Mouse (Mus musculus) neural tube, embryonic 15.5 days (tissue): ENCODE measurements at regions not wholly inside any gene's neighbourhood (a gene's known extent, or its start where the extent isn't known, plus 50 kb on each side); places are given as distances from the start of the nearest gene placed in this dataset.

Experiments
- ATAC-seq: fragments of 200-750 bp; cut with Nextera tagmentation; 2 replicates; pipeline ENCODE4 v1.8.0; 2017; ENCODE audit warnings: mild to moderate bottlenecking, moderate TSS enrichment, moderate library complexity; ENCODE audit not compliant: low FRiP score
- H3K27ac ChIP-seq: fragments of 300-500 bp; sonication (generic); replicated peaks from 2 replicates; pipeline ENCODE4 v1.5.1; 2015; ENCODE audit warnings: mild to moderate bottlenecking, inconsistent platforms
- H3K27me3 ChIP-seq: fragments of 300-500 bp; sonication (generic); replicated peaks from 2 replicates; pipeline ENCODE4 v1.6.1; 2015; ENCODE audit warnings: inconsistent platforms
- H3K36me3 ChIP-seq: fragments of 300-500 bp; sonication (generic); 2 replicates; pipeline ENCODE4 v1.6.1; 2015; ENCODE audit warnings: inconsistent platforms
- H3K4me1 ChIP-seq: fragments of 300-500 bp; sonication (generic); 2 replicates; pipeline ENCODE4 v1.6.1; 2015; ENCODE audit warnings: inconsistent platforms
- H3K4me2 ChIP-seq: fragments of 300-500 bp; sonication (generic); 2 replicates; pipeline ENCODE4 v1.6.1; 2015; ENCODE audit warnings: inconsistent platforms, mild to moderate bottlenecking, moderate library complexity
- H3K4me3 ChIP-seq: fragments of 300-500 bp; sonication (generic); replicated peaks from 2 replicates; pipeline ENCODE4 v1.5.1; 2015; ENCODE audit warnings: mild to moderate bottlenecking, inconsistent platforms
- H3K9ac ChIP-seq: fragments of 300-500 bp; sonication (generic); replicated peaks from 2 replicates; pipeline ENCODE4 v1.6.1; 2015; ENCODE audit warnings: mild to moderate bottlenecking, inconsistent platforms
- H3K9me3 ChIP-seq: fragments of 300-500 bp; sonication (generic); replicated peaks from 2 replicates; pipeline ENCODE4 v1.6.1; 2016; ENCODE audit warnings: inconsistent platforms
- WGBS: fragments of 180-500 bp; shearing (Covaris S2); methylation state at CpG from one replicate; pipeline ENCODE4 v1.1.7; 2015; ENCODE audit warnings: mixed read lengths; 5-methylcytosine and 5-hydroxymethylcytosine counted together

DNA sequence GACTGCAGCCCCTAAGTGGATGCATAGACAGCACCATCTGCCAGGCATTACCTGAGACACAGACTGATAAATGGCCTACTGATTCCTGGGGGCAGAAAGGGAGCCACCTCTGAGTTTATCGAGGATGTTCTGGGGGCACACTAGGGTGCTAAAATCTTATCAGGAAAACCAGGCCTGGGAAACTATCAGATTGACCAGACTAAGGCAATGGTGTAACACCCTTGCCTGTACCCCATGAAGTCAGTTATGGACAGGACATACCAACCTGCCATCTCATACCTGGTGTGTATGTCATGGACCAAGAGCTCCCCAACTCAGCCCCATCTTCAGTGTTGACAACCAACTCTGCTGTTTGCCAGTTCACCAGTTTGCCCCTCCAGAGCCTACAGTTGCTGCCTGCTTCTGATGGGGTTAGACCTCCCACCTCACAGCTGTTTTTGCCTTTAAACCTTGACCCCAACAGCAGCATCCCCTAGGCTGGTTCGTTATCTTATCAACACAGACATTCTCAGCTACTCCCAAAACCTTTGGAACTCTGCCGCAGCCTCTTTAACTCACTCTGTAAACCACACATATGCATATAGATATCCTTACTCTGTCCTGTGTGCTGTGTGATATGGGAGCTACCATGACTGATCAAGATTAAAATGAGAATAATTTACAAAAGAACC is 83.6 kb upstream of the Irs2 start:
- no peak overlapping the region for H3K4me2 ChIP-seq
- no peaks in the 10 kb centered on the region for H3K4me1 ChIP-seq
- H3K27me3 ChIP-seq: no peaks in the 10 kb centered on the region
- ATAC-seq: no peak
- 90% methylated on average over 3 of the region's 3 CpGs for WGBS
- no peaks in the 10 kb centered on the region for H3K36me3 ChIP-seq
- no peak overlapping the region for H3K4me3 ChIP-seq
- no peaks in the 10 kb centered on the region for H3K9me3 ChIP-seq
- H3K9ac ChIP-seq: no peak overlapping the region
- H3K27ac ChIP-seq: no peak overlapping the region

DNA sequence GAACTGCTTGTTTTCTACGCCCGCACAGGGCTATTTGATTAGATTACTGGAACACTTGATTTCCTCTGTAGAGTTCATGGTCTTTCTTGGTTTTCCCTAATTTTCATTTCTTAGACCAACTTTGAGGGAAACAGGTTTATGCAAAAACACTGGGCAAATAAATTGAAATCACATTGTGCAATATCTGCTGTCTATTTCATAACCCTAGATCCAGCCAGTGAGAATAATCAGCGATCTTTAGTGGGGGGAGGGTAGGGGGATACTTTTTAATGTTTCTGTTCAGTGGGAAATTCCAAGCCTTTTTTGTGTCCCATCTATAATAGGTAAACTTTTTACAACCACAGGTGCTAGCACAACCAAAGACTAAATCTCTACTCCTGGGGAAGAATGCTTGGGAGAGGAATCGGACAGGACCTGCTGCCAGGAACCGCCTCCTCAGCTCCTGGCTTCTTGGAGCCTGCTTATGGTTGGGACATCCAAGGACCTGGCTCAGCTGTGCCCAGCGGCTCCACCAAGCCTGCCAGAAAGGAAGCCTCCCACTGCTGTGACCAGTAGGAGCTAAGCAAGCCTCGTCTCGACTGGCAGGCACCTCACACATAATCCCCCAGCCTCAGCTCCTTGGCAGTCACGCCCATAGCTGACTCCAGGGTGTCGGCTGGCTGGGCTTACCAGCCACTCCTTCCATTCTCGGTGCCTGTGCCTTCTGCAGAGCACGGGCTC is 80.8 kb upstream of the Irs2 start:
- no peaks in the 10 kb centered on the region for H3K4me1 ChIP-seq
- no peak overlapping the region for H3K9ac ChIP-seq
- 62% methylated on average over 12 of the region's 12 CpGs for WGBS
- H3K9me3 ChIP-seq: no peaks in the 10 kb centered on the region
- no peaks in the 10 kb centered on the region for H3K27me3 ChIP-seq
- no peak overlapping the region for H3K27ac ChIP-seq
- no peak overlapping the region for H3K4me2 ChIP-seq
- H3K36me3 ChIP-seq: no peaks in the 10 kb centered on the region
- no peak for ATAC-seq
- no peak overlapping the region for H3K4me3 ChIP-seq

DNA sequence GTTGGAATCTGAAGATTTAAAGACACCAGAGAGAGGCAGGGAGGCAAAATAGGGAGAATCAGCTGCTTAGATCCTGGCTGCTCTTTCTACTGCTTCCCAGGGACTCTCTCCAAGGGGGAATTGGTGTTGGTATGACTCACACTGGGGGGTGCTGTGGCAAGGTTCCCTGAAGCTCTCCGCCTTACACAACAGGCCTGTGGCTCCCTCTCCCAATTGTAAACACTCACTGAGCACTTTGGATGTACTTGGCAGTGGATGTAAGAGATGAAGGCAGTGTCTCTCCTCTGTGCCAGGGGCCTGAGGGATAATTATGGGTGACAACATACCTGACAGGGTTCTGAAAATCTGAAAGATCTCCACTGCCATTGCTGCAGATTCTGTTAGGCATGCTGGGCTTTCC is 77.0 kb upstream of the Irs2 start:
- ATAC-seq: no peak
- H3K27me3 ChIP-seq: no peaks in the 10 kb centered on the region
- 73% methylated on average over 1 of the region's 1 CpGs for WGBS
- no peak overlapping the region for H3K4me2 ChIP-seq
- H3K27ac ChIP-seq: no peak overlapping the region
- no peak overlapping the region for H3K9ac ChIP-seq
- no peaks in the 10 kb centered on the region for H3K36me3 ChIP-seq
- no peaks in the 10 kb centered on the region for H3K4me1 ChIP-seq
- no peaks in the 10 kb centered on the region for H3K9me3 ChIP-seq
- H3K4me3 ChIP-seq: no peak overlapping the region

DNA sequence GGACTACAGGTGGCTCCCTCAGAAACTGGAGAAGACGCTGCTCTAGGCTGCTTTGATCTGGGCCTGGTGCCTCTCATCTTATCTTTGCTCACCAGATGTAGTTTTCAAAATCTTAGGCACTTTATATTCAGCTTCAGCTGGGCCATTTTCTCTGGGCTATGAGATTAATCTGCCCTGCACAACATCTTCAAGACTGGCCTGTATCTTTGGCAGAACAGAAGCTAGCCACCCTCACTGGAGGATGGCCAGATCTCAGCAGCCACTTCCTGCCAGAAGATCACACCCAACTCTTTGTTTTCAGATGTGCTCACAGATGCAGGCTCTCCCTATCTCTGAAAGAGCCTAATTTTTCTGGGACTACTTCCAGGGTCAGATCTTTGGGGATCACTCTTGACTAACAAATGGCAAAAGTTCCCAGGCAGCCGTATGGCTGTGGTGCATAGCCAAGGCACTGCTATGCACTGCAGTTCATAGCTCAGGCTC is 75.8 kb upstream of the Irs2 start:
- Histone ChIP-seq H3K27me3 (no peaks in the 10 kb centered on the region), H3K27ac (no peak overlapping the region), H3K9me3 (no peaks in the 10 kb centered on the region), H3K9ac (no peak overlapping the region), H3K4me2 (no peak overlapping the region), H3K36me3 (no peaks in the 10 kb centered on the region), H3K4me1 (no peaks in the 10 kb centered on the region), H3K4me3 (no peak overlapping the region)
- no peak for ATAC-seq
- WGBS: 65% methylated on average over 2 of the region's 2 CpGs

DNA sequence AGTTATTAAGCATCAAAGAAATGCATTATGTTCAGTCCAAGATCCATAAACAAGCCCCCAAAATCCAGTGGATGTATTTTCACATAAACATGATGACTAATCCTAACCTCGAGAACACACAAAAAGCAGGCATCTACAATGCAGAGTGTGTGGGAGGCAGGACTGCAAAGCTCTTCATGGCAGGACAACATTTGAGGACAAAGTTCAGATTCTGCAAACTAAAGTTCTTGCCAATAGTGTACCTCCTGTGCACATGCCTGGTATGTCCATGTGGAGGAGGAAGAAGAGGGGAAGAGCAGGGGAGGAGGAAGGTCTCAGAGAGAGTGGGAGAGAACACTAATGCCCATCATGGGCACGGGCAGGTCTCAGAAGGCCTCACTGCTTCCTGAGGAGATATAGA is 72.6 kb upstream of the Irs2 start:
- Histone ChIP-seq H3K4me2 (no peak overlapping the region), H3K9me3 (no peaks in the 10 kb centered on the region), H3K27me3 (no peaks in the 10 kb centered on the region), H3K36me3 (no peaks in the 10 kb centered on the region), H3K4me3 (no peak overlapping the region), H3K27ac (no peak overlapping the region), H3K4me1 (peaks cover 14% of the 10 kb centered on the region), H3K9ac (no peak overlapping the region)
- 85% methylated on average over 2 of the region's 2 CpGs for WGBS
- no peak for ATAC-seq

DNA sequence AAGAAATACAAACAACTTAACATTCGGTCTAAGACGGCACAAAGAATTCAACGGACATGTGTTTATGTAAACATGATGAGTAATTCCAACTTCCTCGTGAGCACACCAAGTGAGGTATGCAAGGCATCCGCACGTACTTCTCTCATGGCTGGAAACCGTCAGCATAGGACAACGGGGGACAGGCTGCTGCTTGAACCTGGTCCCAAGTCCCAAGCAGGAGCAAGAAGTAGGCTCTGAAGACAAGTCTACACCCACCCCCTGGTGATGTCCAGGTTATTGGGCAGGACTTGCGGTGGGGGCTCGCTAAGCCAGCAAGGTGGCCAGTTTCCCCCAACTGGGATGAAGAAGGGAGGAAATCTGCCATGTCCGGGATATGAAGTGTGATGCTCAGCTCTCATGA is 71.5 kb upstream of the Irs2 start:
- H3K4me3 ChIP-seq: no peak overlapping the region
- 88% methylated on average over 11 of the region's 11 CpGs for WGBS
- no peaks in the 10 kb centered on the region for H3K9me3 ChIP-seq
- no peaks in the 10 kb centered on the region for H3K36me3 ChIP-seq
- peaks cover 14% of the 10 kb centered on the region for H3K4me1 ChIP-seq
- H3K27ac ChIP-seq: no peak overlapping the region
- H3K9ac ChIP-seq: no peak overlapping the region
- ATAC-seq: no peak
- no peak overlapping the region for H3K4me2 ChIP-seq
- no peaks in the 10 kb centered on the region for H3K27me3 ChIP-seq

GRCm38 (mm10) chr8:11077138-11077537 is 68.9 kb upstream of the Irs2 start:
- Histone ChIP-seq H3K9ac (no peak overlapping the region), H3K9me3 (no peaks in the 10 kb centered on the region), H3K4me2 (0 out of 2 replicates have a peak overlapping the region, but pooled peaks have one; percentile 5), H3K27me3 (no peaks in the 10 kb centered on the region), H3K36me3 (no peaks in the 10 kb centered on the region), H3K4me3 (no peak overlapping the region), H3K27ac (no peak overlapping the region), H3K4me1 (peaks cover 14% of the 10 kb centered on the region)
- no peak for ATAC-seq
- 45% methylated on average over 9 of the region's 9 CpGs for WGBS

DNA sequence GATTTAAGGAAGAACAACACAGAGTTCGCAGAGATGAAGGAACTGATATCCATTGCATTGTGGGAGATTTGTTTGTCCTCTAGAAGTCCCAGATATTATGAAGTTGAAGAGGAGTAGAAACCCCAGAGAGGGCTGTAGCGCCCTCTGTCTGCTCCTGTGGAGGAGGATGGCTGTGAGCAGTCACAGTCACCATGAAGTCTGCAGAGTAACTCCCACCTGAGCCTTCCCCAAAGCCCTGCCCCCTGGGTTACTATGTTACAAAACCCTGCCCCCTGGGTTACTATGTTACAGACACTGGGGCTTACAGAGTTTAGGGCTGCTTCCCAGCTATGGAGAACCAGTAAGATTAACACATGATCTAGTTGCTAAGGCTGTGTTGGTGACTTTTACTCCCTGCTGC is 62.9 kb upstream of the Irs2 start:
- no peak overlapping the region for H3K4me2 ChIP-seq
- ATAC-seq: no peak
- no peaks in the 10 kb centered on the region for H3K27me3 ChIP-seq
- 70% methylated on average over 2 of the region's 2 CpGs for WGBS
- H3K36me3 ChIP-seq: no peaks in the 10 kb centered on the region
- no peak overlapping the region for H3K27ac ChIP-seq
- no peak overlapping the region for H3K4me3 ChIP-seq
- H3K4me1 ChIP-seq: no peaks in the 10 kb centered on the region
- H3K9me3 ChIP-seq: no peaks in the 10 kb centered on the region
- H3K9ac ChIP-seq: no peak overlapping the region

- 88% methylated on average over 7 of the region's 7 CpGs for WGBS
- ATAC-seq: no peak
- no peaks in the 10 kb centered on the region for H3K36me3 ChIP-seq
Measured at GRCm38 (mm10) chr8:11067450-11067849, 59.2 kb upstream of the Irs2 start.

GRCm38 (mm10) chr8:11065990-11066389 is 57.7 kb upstream of the Irs2 start:
- WGBS: 91% methylated on average over 9 of the region's 9 CpGs
- no peak for ATAC-seq
- Histone ChIP-seq H3K27me3 (no peaks in the 10 kb centered on the region), H3K36me3 (no peaks in the 10 kb centered on the region), H3K9ac (no peak overlapping the region), H3K4me2 (no peak overlapping the region), H3K27ac (no peak overlapping the region), H3K4me3 (no peak overlapping the region), H3K4me1 (no peaks in the 10 kb centered on the region), H3K9me3 (no peaks in the 10 kb centered on the region)

More at GRCm38 (mm10) chr8:11067450-11067849, 59.2 kb upstream of the Irs2 start:
- Histone ChIP-seq H3K9me3 (no peaks in the 10 kb centered on the region), H3K4me1 (no peaks in the 10 kb centered on the region), H3K4me2 (no peak overlapping the region), H3K27me3 (no peaks in the 10 kb centered on the region), H3K27ac (no peak overlapping the region), H3K4me3 (no peak overlapping the region), H3K9ac (no peak overlapping the region)

DNA sequence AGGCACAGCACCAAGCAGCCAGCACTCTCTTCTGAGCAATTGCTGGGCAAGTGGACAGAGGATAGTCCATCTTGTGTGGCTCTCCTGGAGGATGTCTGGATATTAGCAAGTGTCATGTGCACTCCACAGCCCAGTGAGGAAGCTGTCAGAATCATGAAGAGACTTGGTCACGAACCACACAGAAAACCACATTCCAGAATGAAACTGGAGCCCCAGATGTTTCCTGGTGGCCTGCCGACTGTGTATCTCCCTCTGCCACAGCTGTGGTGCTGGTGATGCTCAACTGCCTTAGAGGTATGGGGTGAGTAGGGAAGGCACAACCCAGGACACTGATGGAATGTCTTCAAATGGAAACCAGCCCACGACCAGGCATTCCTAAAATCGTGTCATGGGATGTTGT is 57.0 kb upstream of the Irs2 start:
- H3K4me3 ChIP-seq: no peak overlapping the region
- 75% methylated on average over 4 of the region's 4 CpGs for WGBS
- ATAC-seq: no peak
- H3K4me2 ChIP-seq: no peak overlapping the region
- H3K36me3 ChIP-seq: no peaks in the 10 kb centered on the region
- no peak overlapping the region for H3K9ac ChIP-seq
- no peaks in the 10 kb centered on the region for H3K9me3 ChIP-seq
- 0 out of 2 replicates have a peak, but pooled peaks cover 5% of the 10 kb centered on the region for H3K4me1 ChIP-seq
- H3K27me3 ChIP-seq: no peaks in the 10 kb centered on the region
- H3K27ac ChIP-seq: no peak overlapping the region

DNA sequence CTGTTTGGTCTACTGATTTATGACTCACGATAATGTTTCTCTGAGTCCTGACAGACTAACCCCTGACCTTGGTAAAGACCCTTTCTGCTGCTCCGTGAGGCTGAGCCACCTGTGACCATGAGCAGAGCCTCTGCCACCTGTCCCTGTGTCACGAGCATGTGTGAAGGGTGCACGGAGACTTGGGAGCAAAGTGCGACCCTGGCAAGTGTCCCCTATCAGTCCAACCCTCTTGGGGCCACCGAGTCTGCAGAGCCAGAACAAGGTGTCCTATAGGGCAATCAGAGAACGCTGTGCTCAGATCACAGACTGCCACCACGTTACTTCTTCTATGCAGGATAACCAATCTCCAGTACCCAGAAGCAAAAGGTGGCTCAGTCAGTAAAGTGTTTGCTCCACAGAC is 54.8 kb upstream of the Irs2 start:
- no peak overlapping the region for H3K4me3 ChIP-seq
- H3K27me3 ChIP-seq: no peaks in the 10 kb centered on the region
- H3K9ac ChIP-seq: no peak overlapping the region
- 81% methylated on average over 8 of the region's 8 CpGs for WGBS
- no peak for ATAC-seq
- H3K4me2 ChIP-seq: no peak overlapping the region
- no peaks in the 10 kb centered on the region for H3K9me3 ChIP-seq
- H3K4me1 ChIP-seq: 0 out of 2 replicates have a peak, but pooled peaks cover 5% of the 10 kb centered on the region
- no peak overlapping the region for H3K27ac ChIP-seq
- H3K36me3 ChIP-seq: no peaks in the 10 kb centered on the region
